Mouse (Mus musculus) left cerebral cortex, postnatal 10 days (tissue): ENCODE measurements at regions not wholly inside any gene's neighbourhood (a gene's known extent, or its start where the extent isn't known, plus 50 kb on each side); places are given as distances from the start of the nearest gene placed in this dataset.

Experiments
- DNase-seq, 2 experiments: peaks; one replicate each; pipeline ENCODE4 v3.0.0; 2021 to 2022; ENCODE audit warnings: low spot score in 2 of 2, mixed read lengths in 1 of 2; ENCODE audit errors: extremely low spot score in 1 of 2
- intact Hi-C: fragments of 180-260 bp; cut with DNase I; formaldehyde crosslinking; loops from one replicate; pipeline ENCODE4 v1.15.1; 2025

- intact Hi-C loops, result no loop called here
- DNase-seq, result no peak
Observed at GRCm38 (mm10) chr7:94116899-94117521, 1037.3 kb downstream of the Fam181b start.

DNA sequence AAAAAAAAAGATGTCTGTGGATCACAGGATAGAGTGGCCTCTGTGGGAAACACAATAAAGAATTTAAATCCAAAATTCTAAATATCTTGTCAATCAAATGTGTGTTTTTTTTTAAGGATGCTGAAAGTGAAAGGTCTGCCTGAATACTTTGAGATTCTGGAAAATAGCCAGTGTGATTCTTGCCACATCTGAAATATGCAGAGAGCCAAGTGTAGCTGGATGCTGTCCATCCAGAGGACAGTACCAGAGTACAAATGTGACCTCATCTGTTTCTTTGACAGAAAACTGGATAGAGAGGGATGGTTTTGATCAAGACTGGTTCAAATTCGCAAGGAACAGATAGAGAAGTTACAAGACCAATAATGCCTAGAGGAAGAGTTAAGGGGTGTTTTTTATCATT is 1044.1 kb downstream of the Fam181b start:
- no peak for DNase-seq
- intact Hi-C loops, result no loop called here

GRCm38 (mm10) chr7:94154221-94154620 is 1074.6 kb downstream of the Fam181b start:
- DNase-seq, result no peak
- intact Hi-C loops, result no loop called here

DNA sequence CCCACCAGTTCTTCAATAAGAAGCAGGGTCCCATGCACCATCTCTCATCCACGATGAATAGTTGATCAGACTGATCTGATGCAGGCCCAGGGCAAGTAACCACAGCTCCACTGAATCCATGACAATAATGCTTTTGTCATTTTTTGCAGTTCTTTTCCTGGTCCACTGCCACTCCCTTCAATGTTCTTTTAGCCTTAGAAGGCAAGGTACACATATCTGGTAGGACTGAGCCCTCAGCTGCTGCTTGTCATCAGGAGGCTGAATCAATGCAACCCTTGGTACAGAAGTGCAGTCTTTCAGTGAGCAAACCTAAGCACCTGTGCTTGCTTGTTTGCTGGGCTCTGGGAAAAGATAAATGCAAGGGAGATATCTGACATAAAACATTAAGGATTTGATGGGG is 1075.8 kb downstream of the Fam181b start:
- intact Hi-C loops, result no loop called here
- no peak for DNase-seq

- DNase-seq, result no peak
- intact Hi-C loops, result no loop called here
Observed at GRCm38 (mm10) chr7:94180027-94180426, 1100.4 kb downstream of the Fam181b start.

GRCm38 (mm10) chr7:94212341-94212740 is 1132.7 kb downstream of the Fam181b start:
- intact Hi-C loops, result no loop called here
- no peak for DNase-seq

GRCm38 (mm10) chr7:94227482-94227881 is 1147.8 kb downstream of the Fam181b start:
- no peak for DNase-seq
- intact Hi-C loops, result no loop called here

DNA sequence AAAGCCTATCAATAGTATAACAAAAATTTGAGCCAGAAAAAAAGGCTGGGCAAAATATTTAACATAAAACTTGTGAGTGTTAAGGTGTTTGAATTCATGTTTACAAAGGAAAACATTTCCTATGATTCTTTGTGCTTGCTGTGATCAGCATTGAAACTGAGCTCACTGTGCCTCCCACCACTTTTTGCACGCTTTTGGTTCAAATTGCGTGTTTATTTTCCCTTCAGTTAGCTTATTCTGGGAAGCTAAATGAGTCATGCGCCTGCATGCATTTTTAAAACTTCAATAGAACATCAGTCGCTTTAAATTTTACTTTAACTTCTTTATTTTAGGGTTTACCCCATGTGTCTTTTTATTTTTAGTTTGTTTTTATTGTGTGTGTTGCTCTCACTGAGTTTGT is 1154.0 kb downstream of the Fam181b start:
- DNase-seq, result peak in 1 of 2 experiments; percentile 10
- intact Hi-C loops, result no loop called here

GRCm38 (mm10) chr7:94249501-94249900 is 1169.8 kb downstream of the Fam181b start:
- intact Hi-C loops, result no loop called here
- DNase-seq, result no peak

GRCm38 (mm10) chr7:94268665-94269320 is 1189.1 kb downstream of the Fam181b start:
- intact Hi-C loops, result no loop called here
- no peak for DNase-seq

GRCm38 (mm10) chr7:94281529-94281928 is 1201.9 kb downstream of the Fam181b start:
- no peak for DNase-seq
- intact Hi-C loops, result no loop called here

DNA sequence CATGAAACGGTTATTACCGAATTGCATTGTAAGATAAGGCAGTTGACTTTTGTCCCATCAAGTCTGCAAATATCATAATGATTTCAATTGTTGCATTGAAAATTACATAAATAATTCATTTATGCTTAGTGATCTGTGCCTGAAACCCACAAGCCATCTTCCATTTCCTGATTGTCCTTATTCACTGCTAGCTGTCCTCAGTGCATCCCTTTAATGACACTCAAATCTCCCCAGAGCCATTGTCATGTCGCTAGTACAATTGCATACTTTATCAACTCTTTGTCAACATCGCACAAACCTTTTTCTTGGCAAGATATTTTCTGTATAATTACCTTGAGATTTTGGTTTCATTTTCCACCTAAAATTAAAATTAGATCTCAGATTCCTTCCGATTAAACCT is 1202.3 kb downstream of the Fam181b start:
- DNase-seq, result no peak
- intact Hi-C loops, result no loop called here

DNA sequence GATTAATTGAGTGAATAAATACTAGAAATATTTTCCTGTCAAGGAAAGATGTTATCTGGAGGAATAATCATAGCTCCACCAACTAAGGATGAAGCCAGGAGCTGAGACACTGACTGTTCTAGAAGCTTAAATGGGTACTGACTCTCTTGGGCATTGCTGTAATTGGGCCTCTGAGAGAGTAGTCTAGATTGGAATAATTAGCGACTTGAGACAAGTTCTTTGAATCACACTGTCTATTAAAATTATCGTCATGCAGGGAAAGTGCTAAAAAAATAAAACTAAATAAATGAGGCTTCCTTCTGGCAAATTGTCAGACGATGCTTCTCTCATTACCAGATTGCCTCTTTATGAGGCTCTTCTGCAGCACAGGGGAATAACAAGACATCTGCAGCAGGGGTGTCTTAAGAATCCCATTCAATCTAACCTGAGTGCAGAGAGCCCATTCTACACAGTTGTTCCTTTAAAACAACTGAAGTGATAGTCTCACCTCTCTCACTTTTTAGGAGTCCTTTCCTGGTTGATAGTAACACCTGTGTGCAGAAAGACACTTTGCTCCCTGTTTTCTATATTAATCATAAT is 1203.5 kb downstream of the Fam181b start:
- intact Hi-C loops, result no loop called here

DNA sequence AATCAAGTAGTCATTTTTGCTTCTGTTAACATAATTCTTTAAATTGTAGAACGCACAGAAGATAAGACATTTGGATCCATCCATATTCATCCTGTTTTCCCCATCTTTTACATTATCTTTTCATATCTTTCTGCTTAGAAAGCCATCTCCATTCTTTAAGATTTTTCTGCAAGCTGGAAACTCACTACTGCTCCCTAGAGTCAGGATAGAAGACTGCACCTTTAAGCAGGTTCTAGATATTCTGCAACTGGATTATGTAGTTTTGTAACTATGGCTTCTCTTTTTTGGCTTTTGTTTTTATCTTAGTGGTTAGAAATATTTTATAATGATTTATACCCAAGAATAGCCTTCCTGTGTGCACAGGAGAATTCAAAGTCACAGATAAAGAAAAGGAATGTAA is 1225.9 kb downstream of the Fam181b start:
- DNase-seq, result no peak
- intact Hi-C loops, result no loop called here

More for the DNA sequence above, 1203.5 kb downstream of the Fam181b start:
- DNase-seq, result no peak

GRCm38 (mm10) chr7:94314983-94315642 is 1235.4 kb downstream of the Fam181b start:
- no peak for DNase-seq
- intact Hi-C loops, result no loop called here

DNA sequence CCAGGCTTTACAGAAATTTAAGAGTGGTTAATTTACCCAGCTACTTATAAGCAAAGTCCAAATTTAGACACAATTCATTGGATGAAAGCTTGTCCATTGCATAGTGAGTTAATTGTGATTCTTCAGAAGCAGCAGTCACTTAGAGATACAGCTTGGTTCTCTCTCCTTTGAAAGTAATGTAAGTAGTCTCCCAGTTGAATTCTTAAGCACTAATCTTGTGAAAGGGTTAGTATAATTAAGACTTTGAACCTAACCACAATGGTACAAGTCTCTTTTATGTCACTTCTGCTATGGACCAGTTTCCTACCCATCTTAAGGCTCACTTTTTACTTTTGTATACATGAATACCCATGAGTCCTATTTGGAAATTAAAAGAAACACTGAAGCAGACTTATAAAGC is 1252.9 kb downstream of the Fam181b start:
- intact Hi-C loops, result no loop called here
- DNase-seq, result no peak
